ENCODE assay signal across 25 mouse cellular contexts in the genomic region with DNA sequence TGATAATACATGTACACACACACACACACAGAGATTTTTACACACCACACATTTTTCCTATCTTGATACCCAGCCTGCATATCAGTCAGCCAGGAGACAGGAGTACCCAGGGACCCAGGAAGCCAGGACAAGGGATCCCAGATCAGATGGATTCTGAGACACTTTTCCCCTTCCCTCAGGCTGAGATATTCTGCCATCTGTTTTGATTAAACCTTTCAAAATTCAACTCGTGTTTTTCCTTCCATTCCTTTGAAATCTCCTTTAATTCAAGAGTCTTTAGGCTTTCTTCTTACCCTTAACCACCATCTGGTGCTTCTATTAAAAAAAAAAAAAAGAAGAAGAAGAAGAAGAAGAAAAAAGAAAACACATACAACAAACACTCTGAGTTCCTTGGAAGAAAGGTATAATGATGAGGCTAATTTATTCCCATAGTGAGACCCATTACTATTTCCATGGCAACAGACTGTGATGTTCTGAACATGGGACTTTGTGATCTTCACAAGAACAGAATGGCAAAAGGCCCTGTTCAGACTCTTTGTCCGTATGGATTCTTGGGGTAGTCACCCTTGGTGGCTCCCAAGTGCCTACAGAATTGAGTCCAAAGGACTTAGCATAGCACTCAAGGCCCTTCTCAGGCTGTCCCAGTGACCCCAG. TPM values are rescaled to one million over a fixed set of nuclear protein-coding genes. Genes with fewer than 3 reads are reported as not detected.
DNase-seq lines count a peak whose midpoint lies in the region; ATAC-seq and TF ChIP-seq lines count a peak whose summit lies in the region.
"Had no signal": no experiment of that assay in that cellular context is flagged by ENCODE, and none has a peak within 500 bp of the region (broad histone marks: within the 10 kb centered on the region; RNA-seq: fewer than 3 reads in every experiment).

No protein-coding gene starts in this region.

- DNase-seq in hindbrain, embryonic 14.5 days (ENCODE audit: low spot score) = no peak
- peak; percentile 39 for DNase-seq in brain, adult 2 months (ENCODE audit: low read depth, low spot score)
- peak; percentile 42 for DNase-seq in midbrain, postnatal 0 days (ENCODE audit: low spot score)
- no peak for DNase-seq in kidney, postnatal 36 days
- DNase-seq: adrenal gland, adult 8-10 months; cerebellum, adult 2 months; cerebellum, postnatal 25 days; embryo, embryonic 11 days; gastrocnemius, adult 2 months; heart, postnatal 4 days; kidney, adult 8-10 months; kidney, postnatal 10 days; liver, embryonic 13.5 days; lung, adult 2 months; lung, postnatal 14 days; right cerebral cortex, postnatal 4 days; thymus, postnatal 14 days had no signal

- H3K27ac ChIP-seq in forebrain, embryonic 13.5 days = no peak overlapping the region
- no peak overlapping the region for H3K27ac ChIP-seq in forebrain, embryonic 12.5 days
- peak overlapping the region; percentile 62 for H3K27ac ChIP-seq in hindbrain, embryonic 14.5 days
- H3K27ac ChIP-seq in hindbrain, embryonic 12.5 days = no peak overlapping the region
- H3K27ac ChIP-seq in midbrain, postnatal 0 days (ENCODE audit: low read depth, low read length) = no peak overlapping the region
- H3K27ac ChIP-seq: embryonic facial prominence, embryonic 13.5 days; gastrocnemius, adult 2 months; heart, embryonic 10.5 days; intestine, embryonic 15.5 days; liver, embryonic 13.5 days had no signal

- peaks cover 10% of the 10 kb centered on the region for H3K4me1 ChIP-seq in forebrain, embryonic 13.5 days
- H3K4me1 ChIP-seq in forebrain, embryonic 12.5 days = peaks cover 9% of the 10 kb centered on the region
- peaks cover 6% of the 10 kb centered on the region; the same call in 1 of the 2 replicates for H3K4me1 ChIP-seq in hindbrain, embryonic 14.5 days (replicated peaks; ENCODE audit: control insufficient read depth, insufficient read depth, low read length)
- H3K4me1 ChIP-seq in hindbrain, embryonic 12.5 days = 0 out of 2 replicates have a peak, but pooled peaks cover 4% of the 10 kb centered on the region
- no peaks in the 10 kb centered on the region for H3K4me1 ChIP-seq in midbrain, postnatal 0 days (ENCODE audit: insufficient read depth, low read length)
- H3K4me1 ChIP-seq: embryonic facial prominence, embryonic 13.5 days; heart, embryonic 10.5 days had no signal

- H3K4me3 ChIP-seq in forebrain, embryonic 13.5 days = no peak overlapping the region
- H3K4me3 ChIP-seq in forebrain, embryonic 12.5 days (replicated peaks) = no peak overlapping the region
- H3K4me3 ChIP-seq in hindbrain, embryonic 14.5 days (replicated peaks; ENCODE audit: low read length) = no peak overlapping the region
- H3K4me3 ChIP-seq in hindbrain, embryonic 12.5 days = no peak overlapping the region
- no peak overlapping the region for H3K4me3 ChIP-seq in midbrain, postnatal 0 days (ENCODE audit: low read depth, low read length)
- H3K4me3 ChIP-seq: embryonic facial prominence, embryonic 13.5 days; erythroblast, embryonic 14.5 days; gastrocnemius, adult 2 months; heart, embryonic 10.5 days; intestine, embryonic 15.5 days; liver, embryonic 13.5 days had no signal

- H3K36me3 ChIP-seq in forebrain, embryonic 13.5 days (ENCODE audit: poor library complexity, severe bottlenecking) = no peaks in the 10 kb centered on the region
- H3K36me3 ChIP-seq in forebrain, embryonic 12.5 days (replicated peaks) = no peaks in the 10 kb centered on the region
- H3K36me3 ChIP-seq in hindbrain, embryonic 14.5 days (replicated peaks; ENCODE audit: control insufficient read depth, insufficient read depth) = no peaks in the 10 kb centered on the region
- no peaks in the 10 kb centered on the region for H3K36me3 ChIP-seq in hindbrain, embryonic 12.5 days
- no peaks in the 10 kb centered on the region for H3K36me3 ChIP-seq in midbrain, postnatal 0 days (ENCODE audit: insufficient read depth, low read length)
- H3K36me3 ChIP-seq: embryonic facial prominence, embryonic 13.5 days; heart, embryonic 10.5 days; intestine, embryonic 15.5 days; liver, embryonic 13.5 days had no signal

- H3K9me3 ChIP-seq in forebrain, embryonic 13.5 days (replicated peaks) = no peaks in the 10 kb centered on the region
- no peaks in the 10 kb centered on the region for H3K9me3 ChIP-seq in forebrain, embryonic 12.5 days
- no peaks in the 10 kb centered on the region for H3K9me3 ChIP-seq in hindbrain, embryonic 14.5 days (ENCODE audit: control insufficient read depth, low read length)
- no peaks in the 10 kb centered on the region for H3K9me3 ChIP-seq in hindbrain, embryonic 12.5 days (replicated peaks)
- no peaks in the 10 kb centered on the region for H3K9me3 ChIP-seq in midbrain, postnatal 0 days (ENCODE audit: low read length)
- H3K9me3 ChIP-seq: embryonic facial prominence, embryonic 13.5 days; heart, embryonic 10.5 days; intestine, embryonic 15.5 days; liver, embryonic 13.5 days had no signal

- TF ChIP-seq CTCF in midbrain, postnatal 0 days (IDR thresholded peaks at IDR 0.05) = no peak

- no peak overlapping the region for H3K4me2 ChIP-seq in forebrain, embryonic 13.5 days
- no peak overlapping the region for H3K4me2 ChIP-seq in forebrain, embryonic 12.5 days
- H3K4me2 ChIP-seq in hindbrain, embryonic 14.5 days (replicated peaks) = no peak overlapping the region
- no peak overlapping the region for H3K4me2 ChIP-seq in hindbrain, embryonic 12.5 days (replicated peaks)
- H3K4me2 ChIP-seq in midbrain, postnatal 0 days (ENCODE audit: low read depth, low read length, poor library complexity, severe bottlenecking) = no peak overlapping the region
- H3K4me2 ChIP-seq: embryonic facial prominence, embryonic 13.5 days; intestine, embryonic 15.5 days; liver, embryonic 13.5 days had no signal

- ATAC-seq in forebrain, embryonic 13.5 days = 0 out of 2 replicates have a peak, but pooled peaks have one; percentile 50
- no peak for ATAC-seq in forebrain, embryonic 12.5 days (ENCODE audit: low FRiP score)
- no peak for ATAC-seq in hindbrain, embryonic 14.5 days (ENCODE audit: low FRiP score)
- no peak for ATAC-seq in hindbrain, embryonic 12.5 days (ENCODE audit: low FRiP score)
- no peak for ATAC-seq in midbrain, postnatal 0 days (ENCODE audit: low FRiP score)
- ATAC-seq: activated CD4-positive, CD25-positive, alpha-beta regulatory T cell, adult 4 months; intestine, embryonic 15.5 days had no signal

- WGBS in forebrain, embryonic 13.5 days = 28% methylated on average over 2 of the region's 2 CpGs
- WGBS in forebrain, embryonic 12.5 days = 31% methylated on average over 2 of the region's 2 CpGs
- WGBS in hindbrain, embryonic 14.5 days = 26% methylated on average over 2 of the region's 2 CpGs
- 45% methylated on average over 2 of the region's 2 CpGs for WGBS in hindbrain, embryonic 12.5 days
- 30% methylated on average over 2 of the region's 2 CpGs for WGBS in midbrain, postnatal 0 days

- H3K9ac ChIP-seq in forebrain, embryonic 13.5 days = no peak overlapping the region
- H3K9ac ChIP-seq in forebrain, embryonic 12.5 days = no peak overlapping the region
- no peak overlapping the region for H3K9ac ChIP-seq in hindbrain, embryonic 14.5 days
- H3K9ac ChIP-seq in hindbrain, embryonic 12.5 days = no peak overlapping the region
- no peak overlapping the region for H3K9ac ChIP-seq in midbrain, postnatal 0 days (replicated peaks; ENCODE audit: low read length, poor library complexity, severe bottlenecking)
- H3K9ac ChIP-seq: embryonic facial prominence, embryonic 13.5 days; intestine, embryonic 15.5 days; liver, embryonic 13.5 days had no signal

- no peaks in the 10 kb centered on the region for H3K27me3 ChIP-seq in forebrain, embryonic 13.5 days
- H3K27me3 ChIP-seq in forebrain, embryonic 12.5 days = no peaks in the 10 kb centered on the region
- no peaks in the 10 kb centered on the region for H3K27me3 ChIP-seq in hindbrain, embryonic 14.5 days (ENCODE audit: control insufficient read depth, insufficient read depth, low read length)
- no peaks in the 10 kb centered on the region for H3K27me3 ChIP-seq in hindbrain, embryonic 12.5 days
- H3K27me3 ChIP-seq in midbrain, postnatal 0 days (ENCODE audit: insufficient read depth, low read length) = no peaks in the 10 kb centered on the region
- H3K27me3 ChIP-seq: embryonic facial prominence, embryonic 13.5 days; intestine, embryonic 15.5 days; liver, embryonic 13.5 days had no signal

RNA-seq across cellular contexts. Expression of a gene that starts 26.8 kb away (rescaled TPM):
- polyA plus RNA-seq in forebrain, embryonic 13.5 days (2015; fragmentation: Nextera tagmentation; extraction: Ambion mirVana) = 12.7 and 13.6 TPM in 2 replicates
- polyA plus RNA-seq in forebrain, embryonic 12.5 days (2016; fragmentation: Nextera tagmentation; extraction: Ambion mirVana) = 9.1 and 11.1 TPM in 2 replicates
- polyA plus RNA-seq in hindbrain, embryonic 14.5 days (2014; fragmentation: Nextera tagmentation; extraction: Ambion mirVana) = 17.8 and 19.4 TPM in 2 replicates
- polyA plus RNA-seq in hindbrain, embryonic 12.5 days (2016; fragmentation: Nextera tagmentation; extraction: Ambion mirVana) = 9.9 and 10.7 TPM in 2 replicates
- total RNA-seq in midbrain, postnatal 0 days (2014; rRNA removed) = 37.2 and 43.5 TPM in 2 replicates
- polyA plus RNA-seq in midbrain, postnatal 0 days (2015; fragmentation: Nextera tagmentation; extraction: Ambion mirVana) = 9.9 and 11.2 TPM in 2 replicates

Comparison
In these comparisons a context has a peak if more than half of its experiments do, and no peak if none do; other contexts are left out.
1. DNase-seq: peak in brain, adult 2 months (single experiment) and midbrain, postnatal 0 days (single experiment); none in hindbrain, embryonic 14.5 days (single experiment) and kidney, postnatal 36 days (0 of 2).